Mouse (Mus musculus): ENCODE results near the gene Spats2l.
A peak's percentile ranks its signal among the peaks of the same experiment; 100 is the strongest.

Gene Spats2l

DNA sequence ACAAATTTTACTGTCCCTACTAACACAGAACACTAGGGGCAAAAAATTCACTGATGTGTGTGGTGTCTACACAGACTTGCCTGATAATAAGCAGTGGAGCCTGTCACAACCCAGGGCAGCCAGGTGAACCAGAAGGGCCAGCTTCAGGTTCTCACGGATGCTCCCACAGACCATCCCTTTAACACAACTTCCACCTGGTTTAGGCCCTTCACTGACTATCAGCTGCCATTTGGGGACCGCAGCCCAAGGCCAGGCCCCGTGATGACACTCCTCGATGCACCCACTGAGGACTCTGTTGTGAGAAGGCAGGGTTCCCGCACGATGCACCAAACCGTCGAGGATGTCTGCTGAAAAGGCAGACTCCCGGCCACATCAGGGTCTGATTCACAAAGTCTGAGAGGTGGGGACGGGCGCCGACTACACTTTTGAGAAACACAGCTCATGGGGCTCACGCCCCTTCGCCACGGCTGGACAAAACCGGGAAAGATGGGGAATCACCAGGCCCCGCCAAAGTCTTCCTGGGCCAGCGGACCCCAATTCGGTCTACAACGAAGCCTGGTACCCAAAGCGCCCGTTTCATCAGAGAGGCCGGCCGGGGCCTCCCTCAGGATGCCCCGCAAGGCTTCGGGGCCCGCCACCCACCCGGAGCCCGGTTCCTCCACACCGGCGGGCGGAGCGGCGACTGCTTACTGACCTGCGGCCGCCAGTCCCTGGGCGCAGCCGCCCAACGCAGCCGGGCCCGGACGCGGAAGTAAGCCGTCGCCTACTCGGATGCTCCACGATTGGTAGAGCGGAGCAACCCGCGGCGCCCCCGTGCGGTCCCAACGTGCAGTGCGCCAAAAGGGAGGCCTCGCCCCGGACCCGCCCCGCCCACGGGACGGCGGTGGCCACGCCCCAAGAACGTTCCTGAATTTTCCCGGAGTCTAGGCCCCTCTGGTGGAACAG, 195.6 kb downstream of the Spats2l start:
- peak; percentile 93 for DNase-seq (ENCODE audit: low spot score in 2 of 2)

- no peak for DNase-seq (ENCODE audit: low spot score in 2 of 2)
Observed at GRCm38 (mm10) chr1:57971588-57971987, 197.6 kb downstream of the Spats2l start.

DNA sequence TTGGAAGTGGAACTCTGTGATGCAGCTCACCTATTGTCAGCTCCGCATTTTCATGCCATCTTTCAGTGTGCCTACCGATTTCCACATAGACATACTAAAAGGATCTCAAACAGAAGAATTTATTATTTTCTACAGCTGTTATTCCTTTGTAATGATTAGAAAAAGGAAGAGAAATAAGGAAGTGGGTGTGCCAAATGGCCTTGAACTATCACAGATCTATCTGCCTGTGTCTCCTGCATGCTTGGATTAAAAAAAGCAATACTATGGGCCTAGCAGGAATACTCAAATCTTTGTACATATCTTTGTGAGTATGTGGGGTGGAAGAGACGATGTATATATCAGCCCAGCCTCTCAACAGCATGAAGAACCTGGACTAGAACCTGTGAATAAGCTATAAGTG, 202.9 kb downstream of the Spats2l start:
- DNase-seq (ENCODE audit: low spot score in 2 of 2), result no peak

DNA sequence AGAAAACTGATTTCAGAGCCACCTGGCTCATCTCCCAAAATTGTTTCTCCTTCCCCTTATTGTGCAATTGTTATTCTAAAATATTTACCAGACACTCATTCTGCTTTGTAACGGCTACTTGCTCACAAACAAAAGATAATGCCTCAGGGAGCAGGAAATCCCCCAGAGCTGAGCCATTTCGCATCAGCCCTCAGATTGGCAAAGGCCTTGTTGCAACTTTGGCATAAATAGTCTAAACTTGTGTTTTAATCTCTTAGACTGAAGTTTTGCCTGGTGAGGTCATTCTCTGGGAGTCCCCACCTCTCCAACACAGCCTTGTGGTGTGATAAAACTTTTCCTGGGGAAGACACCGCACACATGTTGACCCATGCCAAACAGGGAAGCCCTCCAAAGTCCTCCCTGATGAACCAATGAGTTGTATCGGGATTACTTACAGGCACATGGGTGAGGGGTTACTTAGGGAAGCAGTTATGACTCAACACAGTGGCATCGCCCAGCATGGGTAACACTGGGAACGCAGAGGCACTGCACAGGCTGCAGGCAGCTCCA, 215.2 kb downstream of the Spats2l start:
- DNase-seq (ENCODE audit: low spot score in 2 of 2), result no peak

GRCm38 (mm10) chr1:57991277-57991676, 217.3 kb downstream of the Spats2l start:
- no peak for DNase-seq (ENCODE audit: low spot score in 2 of 2)

GRCm38 (mm10) chr1:57995432-57996132, 221.6 kb downstream of the Spats2l start, which contains the start of gene Sgo2a:
TSS of gene Sgo2a (plus strand) at chr1:57995971.
- peak; percentile 65 to 78 for DNase-seq (ENCODE audit: low spot score in 2 of 2)

DNA sequence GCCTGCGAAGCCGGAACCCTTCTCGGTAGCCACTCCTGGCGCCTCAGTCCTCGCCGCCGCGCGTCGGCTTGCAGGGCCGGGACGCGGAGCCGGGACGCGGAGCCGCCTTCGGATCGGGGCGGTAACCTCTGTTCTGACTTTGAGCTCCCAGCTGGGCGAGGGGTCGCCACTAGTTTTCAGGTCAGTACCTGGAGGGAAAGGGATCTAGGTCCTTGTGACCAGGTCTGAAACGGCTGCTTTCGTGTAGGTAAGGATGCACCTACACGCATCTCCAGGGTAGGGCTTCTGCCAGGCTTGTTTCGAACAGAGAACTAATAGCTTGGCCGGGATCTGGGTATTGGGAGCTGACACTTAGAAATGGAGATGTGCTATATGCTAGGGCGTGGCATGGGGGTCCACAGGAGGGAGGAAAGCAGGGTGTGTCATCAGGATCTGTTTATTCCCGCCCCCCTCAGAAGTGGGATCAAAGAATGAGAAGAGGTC, 222.2 kb downstream of the Spats2l start:
- no peak for DNase-seq (ENCODE audit: low spot score in 2 of 2)

Measured in frontal cortex, postnatal 25 days (tissue).